Mouse (Mus musculus) heart, adult 9 months (tissue): ENCODE data around the gene Timd2.
"Not testable (repeated sequence)": the region's sequence is repeated elsewhere in the genome, so short reads cannot be mapped to it uniquely, and the experiment has no call there.

Source experiments
- DNase-seq, 2 experiments: peaks; one replicate each; pipeline ENCODE4 v3.0.0; 2022; ENCODE audit warnings: low spot score in 2 of 2

The Timd2 gene

GRCm38 (mm10) chr11:46665599-46666522 is 41.0 kb downstream of the Timd2 start:
- no peak for DNase-seq

GRCm38 (mm10) chr11:46663215-46663614 is 43.6 kb downstream of the Timd2 start:
- DNase-seq: no peak

- DNase-seq: no peak
These were observed 54.4 kb downstream of the Timd2 start for GRCm38 (mm10) chr11:46652476-46652875.

GRCm38 (mm10) chr11:46649655-46650054 is 57.2 kb downstream of the Timd2 start:
- DNase-seq: not testable (repeated sequence)

- no peak for DNase-seq
These were observed 62.0 kb downstream of the Timd2 start for GRCm38 (mm10) chr11:46644824-46645223.

- DNase-seq: no peak
These were observed 70.3 kb downstream of the Timd2 start for GRCm38 (mm10) chr11:46636568-46636967.

- DNase-seq: not testable (repeated sequence)
These were observed 71.3 kb downstream of the Timd2 start for GRCm38 (mm10) chr11:46635516-46635915.

- no peak for DNase-seq
These were observed 75.2 kb downstream of the Timd2 start for GRCm38 (mm10) chr11:46631635-46632034.

GRCm38 (mm10) chr11:46629211-46629795 is 77.6 kb downstream of the Timd2 start, which contains the start of gene Dppa1:
TSS of gene Dppa1 (minus strand) at chr11:46629261.
- no peak for DNase-seq

GRCm38 (mm10) chr11:46620414-46621168 is 86.3 kb downstream of the Timd2 start:
- no peak for DNase-seq

GRCm38 (mm10) chr11:46619929-46620328 is 86.9 kb downstream of the Timd2 start:
- DNase-seq: no peak
